Mouse (Mus musculus) spleen, postnatal 14 days (tissue): ENCODE data around the gene Dock1.

Source experiments
- DNase-seq, 2 experiments: peaks; one replicate each; pipeline ENCODE4 v3.0.0; 2021 to 2022; ENCODE audit warnings: low spot score in 2 of 2

The Dock1 gene

DNA sequence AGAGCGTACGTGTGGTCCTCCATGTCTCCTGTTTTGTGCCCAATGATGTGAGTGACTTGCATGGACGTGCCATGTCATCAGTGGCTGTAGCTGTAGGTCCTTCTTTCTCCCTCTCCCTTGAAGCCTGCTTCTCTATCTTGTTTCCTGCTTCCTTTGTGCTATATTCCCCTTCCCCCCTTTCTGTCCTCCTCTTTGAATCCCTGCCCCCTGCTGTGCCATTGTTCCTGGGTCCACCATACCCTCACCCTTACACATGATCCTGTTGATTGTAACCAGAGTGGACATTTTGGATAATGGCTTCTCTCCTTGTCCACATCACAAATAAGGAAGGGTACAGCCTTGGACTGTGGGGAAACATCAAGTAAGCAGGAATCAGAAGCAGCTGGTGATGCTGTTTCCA lies 81.0 kb downstream of the Dock1 start:
- DNase-seq: no peak

DNA sequence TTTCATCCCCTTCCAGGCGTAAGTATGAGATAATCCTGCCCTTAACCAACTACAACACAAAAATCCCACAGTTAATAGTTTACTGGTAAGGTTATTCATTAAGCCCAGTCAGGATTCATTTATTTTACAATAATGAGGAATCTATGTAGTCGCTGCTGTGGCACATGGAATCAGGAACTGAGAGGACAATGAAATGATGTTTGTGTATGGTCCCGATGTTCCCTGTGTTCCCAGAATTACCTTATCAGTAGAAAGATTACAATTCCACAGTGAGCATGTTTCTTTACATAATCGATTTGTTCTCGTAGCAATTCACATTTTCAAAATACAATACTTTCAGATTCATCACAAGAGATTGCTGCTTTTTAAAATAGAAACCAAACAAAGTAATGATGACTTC lies 83.0 kb downstream of the Dock1 start:
- DNase-seq: no peak

DNA sequence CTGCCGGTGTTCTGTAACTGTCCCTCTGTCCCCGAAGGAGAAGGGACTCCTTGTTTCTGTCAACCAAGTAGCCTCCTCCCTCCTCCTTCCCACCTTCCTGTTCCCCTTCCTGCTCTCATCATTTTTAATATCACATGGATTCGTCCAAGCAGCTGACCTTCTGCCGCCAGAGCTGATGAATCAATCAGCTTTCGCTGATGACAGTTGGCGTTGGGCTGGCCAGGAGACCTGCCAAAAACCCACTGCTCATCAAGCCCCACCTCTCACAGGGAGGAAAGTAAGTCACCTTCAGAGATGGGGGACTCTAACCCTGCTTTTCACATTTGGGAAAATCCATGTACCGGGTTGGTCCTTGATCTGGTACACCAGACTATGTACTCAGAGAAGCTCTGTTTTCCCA lies 87.2 kb downstream of the Dock1 start:
- DNase-seq: no peak

DNA sequence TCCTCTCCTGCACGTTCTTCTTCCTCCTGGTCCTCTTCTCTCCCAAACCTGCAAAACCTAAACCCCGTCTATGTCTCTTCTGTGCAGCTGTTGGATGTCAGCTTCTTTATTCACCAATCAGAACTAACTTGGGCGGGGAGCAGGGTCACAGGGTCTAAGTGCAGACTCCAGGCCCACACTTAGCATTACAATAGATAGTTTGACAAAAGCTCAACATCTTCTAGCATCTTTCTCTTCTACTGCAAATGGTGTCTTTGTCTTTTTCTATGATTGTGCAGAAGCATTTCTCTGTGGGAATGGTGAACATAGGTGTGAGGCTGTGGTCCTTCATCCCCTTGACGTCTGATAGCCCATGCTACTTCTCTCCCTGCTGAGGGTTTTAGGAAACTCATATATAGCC lies 91.3 kb downstream of the Dock1 start:
- DNase-seq: no peak

DNA sequence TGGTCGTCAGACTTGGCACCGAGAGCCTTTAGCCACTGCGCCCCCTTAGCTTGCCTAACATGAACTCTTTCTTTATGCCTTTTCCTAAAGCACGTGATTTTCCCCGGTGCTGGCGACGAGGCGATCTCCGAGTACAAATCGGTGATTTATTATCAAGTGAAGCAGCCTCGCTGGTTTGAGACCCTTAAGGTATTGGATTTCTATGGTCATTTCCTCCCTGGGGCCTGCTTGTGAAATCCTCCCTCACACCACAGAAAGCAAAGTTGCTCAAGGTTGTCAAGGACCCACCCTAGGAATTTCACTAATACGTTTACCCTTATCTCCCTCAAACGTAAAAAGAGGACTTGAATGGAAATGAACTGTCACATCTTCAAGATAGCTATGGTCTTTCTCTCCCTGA lies 94.7 kb downstream of the Dock1 start:
- no peak for DNase-seq

DNA sequence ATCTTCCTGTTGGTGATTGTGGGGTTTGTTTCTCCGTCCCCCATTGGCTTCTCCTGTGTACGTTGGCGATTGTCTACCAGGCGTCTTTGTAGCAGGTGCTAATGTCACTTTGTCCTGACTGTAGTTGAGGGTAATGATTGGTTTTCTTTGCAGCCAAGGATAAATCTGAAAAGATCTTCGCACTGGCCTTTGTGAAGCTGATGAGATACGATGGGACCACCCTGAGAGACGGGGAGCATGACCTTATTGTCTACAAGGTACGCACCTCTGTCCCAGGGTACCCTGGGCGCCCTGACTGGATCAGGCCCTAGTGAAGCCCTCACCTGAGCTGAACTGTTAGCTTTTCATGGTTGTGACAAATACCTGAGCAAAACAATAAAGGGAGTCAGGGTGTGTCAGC lies 100.9 kb downstream of the Dock1 start:
- no peak for DNase-seq

DNA sequence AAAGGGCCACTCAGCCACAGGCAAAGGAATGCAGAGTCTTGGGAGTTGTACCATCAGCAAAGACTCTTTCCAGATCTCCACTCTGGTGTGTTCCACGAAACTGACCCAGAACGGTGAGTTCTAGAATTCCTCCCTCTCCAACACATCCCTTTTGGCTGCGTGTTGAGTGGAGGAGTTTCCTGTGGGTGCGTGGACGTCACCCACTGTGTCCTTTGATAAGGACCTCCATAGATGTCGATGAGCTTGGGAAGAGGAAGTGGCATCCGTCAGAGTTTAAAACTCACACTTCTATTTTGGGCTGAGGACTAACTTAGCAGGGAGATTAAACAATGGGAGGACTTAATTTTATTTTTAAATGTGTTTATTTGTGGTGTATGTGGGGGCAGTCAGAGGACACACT lies 101.9 kb downstream of the Dock1 start:
- DNase-seq: no peak

DNA sequence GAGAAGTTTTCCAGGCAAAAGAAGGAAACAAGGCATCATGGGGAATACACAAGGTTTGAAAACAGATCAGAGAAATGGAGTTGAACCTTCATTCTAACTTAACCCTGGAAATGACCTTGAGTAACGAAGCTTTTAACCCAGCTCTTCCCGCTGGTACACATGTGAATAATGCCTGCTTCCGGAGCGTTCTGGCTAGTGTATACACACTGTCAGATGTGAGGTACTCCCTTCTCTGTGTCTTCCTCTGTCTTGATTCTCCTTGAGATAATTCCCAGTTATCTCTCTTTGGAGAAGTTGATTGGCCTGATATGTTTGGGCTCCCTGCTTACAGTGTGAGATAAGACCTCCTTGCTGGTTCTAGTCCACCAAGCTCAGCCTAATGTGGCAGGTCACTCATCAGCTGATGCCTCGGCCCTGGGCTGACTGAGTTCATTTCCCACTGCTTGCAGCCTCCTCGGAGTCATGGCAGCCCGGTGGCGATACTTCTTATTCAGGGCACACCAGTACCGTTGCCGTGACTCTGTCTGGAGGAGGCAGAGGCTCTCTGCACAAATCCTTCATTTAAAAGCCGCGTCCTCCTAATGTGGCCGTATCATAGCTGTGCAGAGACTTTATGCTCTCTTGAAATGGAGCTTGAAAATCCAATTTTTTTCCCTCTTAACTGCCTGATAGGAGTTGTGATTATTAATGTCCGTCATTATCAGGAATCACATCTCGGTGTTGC lies 102.6 kb downstream of the Dock1 start:
- no peak for DNase-seq

DNA sequence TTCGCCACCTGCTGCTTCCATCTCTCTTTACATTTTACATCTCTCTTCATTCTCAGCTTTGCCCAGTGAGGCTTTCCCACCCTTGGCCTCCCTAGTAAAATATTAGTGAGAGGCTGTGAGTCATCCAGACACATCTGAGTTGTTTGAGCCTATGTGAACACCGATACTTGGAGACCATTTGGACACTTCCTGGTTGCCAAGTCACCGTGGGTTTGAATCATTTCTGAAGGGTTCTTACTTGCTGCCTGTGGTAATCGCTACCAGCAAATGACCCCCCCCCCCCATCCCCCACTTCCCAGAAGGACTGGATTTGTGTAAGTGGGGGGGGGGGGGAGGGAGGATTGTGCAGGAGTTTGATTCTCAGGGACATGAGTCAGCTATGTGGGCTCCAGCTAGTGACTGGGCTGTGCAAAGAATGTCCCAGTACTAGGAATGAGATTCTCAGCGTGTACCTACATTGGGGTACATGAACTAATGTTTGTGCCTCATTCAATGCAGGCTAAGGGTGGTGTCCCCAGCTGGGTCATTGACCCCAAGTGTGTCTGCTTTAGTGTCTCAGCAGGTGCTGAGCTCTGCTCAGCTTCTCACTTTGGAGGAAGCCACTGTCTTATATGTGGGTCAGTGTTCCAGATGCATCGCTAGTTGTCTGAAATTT lies 103.4 kb downstream of the Dock1 start:
- no peak for DNase-seq

DNA sequence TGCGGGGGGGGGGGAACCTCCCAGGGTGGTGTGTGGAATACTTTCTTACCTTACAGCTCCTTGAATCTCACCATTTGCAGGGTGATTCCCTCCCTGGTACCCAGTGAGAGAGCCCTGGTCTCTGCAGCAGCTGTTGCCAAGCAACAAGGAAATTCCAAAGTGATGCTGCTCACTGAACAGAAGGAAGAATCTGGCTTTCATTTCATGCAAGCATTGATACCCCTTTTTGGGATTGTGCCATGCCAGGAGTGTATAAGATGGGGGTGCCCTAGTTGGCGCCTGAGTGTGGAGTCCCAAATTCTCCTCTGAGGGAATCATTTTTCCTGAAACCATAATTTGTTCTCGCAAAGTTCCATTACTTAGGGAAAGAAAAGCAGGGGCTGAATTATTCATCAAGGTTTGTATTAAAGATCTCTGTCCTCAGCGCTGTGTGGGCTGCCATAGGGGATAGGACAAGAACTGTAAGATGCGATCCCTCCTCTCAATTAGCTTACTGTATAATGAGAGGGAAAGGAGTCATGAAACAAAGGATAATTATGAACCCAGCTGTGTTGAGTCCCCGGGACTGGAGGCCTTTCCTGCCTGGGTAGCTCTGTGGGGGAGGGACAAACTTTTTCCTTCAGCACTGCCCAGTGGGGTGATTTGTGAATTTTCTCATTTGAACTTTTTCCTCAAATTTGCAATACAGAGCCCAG lies 104.2 kb downstream of the Dock1 start:
- no peak for DNase-seq

DNA sequence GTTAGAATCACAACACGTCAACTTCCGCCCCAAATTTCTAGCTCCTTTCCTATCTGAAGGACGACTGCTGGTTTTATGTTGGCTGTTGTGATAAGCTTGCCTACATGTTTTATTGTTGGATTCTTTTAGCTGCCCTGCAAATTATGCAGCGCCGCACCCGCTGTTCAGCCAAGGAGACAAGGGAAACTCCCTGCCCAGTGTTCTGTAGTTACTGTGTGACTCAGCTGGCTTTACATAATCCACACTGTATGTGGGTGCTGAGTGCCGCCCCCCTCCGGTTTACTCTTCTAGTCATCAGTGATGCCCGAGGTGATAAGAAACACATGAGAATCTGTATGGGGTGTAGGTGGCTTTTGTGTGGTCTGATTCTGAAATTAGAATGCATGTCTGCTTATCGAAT lies 105.2 kb downstream of the Dock1 start:
- DNase-seq: no peak

DNA sequence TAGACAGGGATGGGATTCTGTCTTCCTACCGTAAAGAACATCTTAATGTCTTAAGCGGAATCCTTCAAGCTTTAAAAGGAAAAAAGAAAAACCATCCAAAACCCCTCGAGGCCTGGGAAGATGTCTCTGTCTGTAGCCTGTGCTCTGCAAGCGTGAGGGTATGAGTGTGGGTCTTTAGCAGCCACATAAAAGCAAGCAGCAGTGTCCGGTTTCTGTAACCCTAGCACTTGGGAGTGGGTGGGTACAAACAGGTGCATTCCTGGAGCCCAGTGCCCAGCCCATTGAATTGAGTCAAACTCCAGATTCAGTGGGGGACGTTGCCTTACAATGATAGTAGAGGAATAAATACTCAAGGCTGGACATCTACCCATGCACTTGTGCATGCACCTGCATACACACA lies 105.9 kb downstream of the Dock1 start:
- DNase-seq: no peak

DNA sequence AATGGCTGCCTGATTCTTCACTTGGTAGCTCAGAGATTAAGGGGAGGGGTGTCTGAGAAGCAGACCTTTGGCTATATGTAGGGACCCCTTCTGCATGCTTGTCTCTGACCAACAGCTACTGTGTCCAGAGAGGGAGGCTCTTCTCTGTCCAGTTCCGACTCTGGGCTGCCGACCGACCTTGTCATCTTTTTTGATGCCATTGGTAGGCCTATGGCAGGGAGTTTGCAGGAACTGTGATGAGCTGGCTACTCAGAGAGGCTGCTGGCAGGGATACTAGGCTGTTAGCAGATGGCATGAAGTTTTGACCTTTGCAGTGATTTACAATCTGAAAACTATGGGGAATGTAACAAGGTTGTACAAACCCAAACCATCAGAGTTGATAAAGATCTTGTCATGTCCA lies 109.3 kb downstream of the Dock1 start:
- no peak for DNase-seq

DNA sequence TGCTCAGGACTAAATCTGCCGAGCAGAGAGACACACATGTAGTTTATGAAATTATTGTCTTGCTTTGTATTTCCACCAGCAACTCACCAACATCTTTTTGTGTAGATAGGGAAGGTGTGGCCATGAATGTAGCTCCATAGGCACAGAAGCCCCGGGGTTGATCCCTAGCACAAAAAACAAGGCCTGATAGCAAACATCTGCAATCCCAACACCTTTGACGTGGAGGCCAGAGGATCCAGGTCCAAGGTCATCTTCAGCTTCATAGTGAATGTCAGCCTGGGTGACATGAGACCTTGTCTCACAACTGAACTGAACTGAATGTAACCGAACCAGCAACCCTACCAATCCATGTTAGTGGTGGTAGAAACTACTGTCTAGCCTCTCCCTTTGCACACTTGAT lies 116.7 kb downstream of the Dock1 start:
- no peak for DNase-seq

DNA sequence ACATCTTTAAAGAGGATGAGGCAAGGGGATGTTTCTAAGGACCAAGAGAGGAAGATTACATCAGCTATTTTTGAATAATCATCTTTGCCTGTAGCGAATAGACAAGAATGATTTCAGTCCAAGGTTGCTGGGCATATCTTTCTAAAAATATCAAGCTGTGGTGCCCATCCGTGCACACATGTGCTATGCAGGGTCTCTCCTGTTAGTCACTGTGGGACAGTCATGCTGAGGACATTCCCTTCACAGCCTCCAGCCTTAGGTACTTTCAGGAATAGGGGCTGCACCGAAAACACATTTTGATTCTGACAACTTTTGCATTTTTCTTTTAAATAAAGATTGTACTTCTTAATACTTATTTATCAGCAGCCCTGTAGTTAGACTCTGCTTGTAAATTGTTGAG lies 124.4 kb downstream of the Dock1 start:
- no peak for DNase-seq

DNA sequence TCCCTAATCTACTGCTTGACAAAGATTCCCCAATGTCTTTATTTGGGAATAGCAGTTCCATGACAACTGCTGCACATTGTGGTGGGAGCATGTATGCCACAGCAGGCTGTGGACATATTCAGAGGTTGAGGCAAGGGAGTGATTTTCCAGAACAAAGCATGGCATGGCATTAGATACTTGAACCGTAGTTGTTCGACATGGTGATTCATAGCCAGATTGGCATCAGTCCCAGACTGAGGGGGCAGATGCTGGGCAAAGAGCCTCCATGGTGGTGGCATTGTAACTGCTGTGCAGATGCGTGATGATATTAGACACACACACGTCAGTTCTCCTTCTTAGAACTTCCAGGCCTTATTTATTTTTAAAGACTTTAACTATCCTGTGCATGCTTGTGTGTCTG lies 129.6 kb downstream of the Dock1 start:
- no peak for DNase-seq

DNA sequence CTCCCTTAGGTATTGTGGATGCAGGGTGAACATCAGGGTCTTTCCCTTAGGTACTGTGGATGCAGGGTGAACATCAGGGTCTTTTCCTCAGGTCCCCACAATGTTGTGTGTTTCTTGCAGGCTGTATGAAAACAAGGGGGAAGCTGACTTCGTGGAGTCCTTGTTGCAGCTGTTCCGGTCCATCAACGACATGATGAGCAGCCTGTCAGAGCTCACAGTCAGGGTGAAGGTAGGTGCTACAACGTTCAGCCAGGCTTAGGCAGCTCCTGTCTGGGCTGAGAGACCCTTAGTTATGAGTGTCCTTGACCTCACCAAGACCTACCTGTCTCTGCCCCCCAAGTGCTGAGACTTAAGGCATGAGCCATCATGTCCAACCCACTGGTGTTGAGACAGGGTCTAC lies 134.0 kb downstream of the Dock1 start:
- DNase-seq: no peak

DNA sequence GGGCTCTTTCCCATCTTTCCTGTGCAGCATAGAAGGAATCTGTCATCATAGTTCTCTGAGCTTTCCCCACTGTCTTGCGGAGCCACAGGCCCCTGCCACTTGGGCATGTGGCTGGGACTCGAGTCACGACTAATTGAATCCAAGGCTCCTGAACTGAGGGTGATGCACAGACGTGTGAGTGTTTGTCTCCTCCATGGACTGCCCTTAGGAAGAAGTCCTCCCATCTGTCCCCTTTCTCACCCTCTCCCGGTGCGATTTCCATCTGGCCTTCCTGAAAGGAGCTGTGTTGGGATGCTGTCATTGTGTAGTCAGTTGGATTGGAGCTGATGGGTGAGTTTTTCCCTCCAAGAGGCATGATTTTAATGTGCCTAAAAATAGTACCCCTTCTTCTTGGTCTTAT lies 136.3 kb downstream of the Dock1 start:
- DNase-seq: no peak

DNA sequence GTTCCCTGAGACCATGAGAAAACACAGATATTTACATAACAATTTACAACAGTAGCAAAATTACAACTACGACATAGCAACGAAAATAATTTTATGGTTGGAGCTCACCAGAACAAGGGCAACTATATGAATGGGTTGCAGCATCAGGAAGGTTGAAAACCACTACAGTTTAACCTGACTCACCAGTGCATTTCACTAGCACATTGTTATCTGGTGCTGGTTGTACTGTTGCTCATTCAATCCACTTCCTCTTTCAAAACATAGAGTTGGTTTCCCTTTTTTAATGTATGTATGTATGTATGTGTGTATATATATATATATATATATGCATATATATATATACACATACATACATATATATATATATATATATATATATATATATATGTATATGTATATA lies 138.0 kb downstream of the Dock1 start:
- DNase-seq: no peak

DNA sequence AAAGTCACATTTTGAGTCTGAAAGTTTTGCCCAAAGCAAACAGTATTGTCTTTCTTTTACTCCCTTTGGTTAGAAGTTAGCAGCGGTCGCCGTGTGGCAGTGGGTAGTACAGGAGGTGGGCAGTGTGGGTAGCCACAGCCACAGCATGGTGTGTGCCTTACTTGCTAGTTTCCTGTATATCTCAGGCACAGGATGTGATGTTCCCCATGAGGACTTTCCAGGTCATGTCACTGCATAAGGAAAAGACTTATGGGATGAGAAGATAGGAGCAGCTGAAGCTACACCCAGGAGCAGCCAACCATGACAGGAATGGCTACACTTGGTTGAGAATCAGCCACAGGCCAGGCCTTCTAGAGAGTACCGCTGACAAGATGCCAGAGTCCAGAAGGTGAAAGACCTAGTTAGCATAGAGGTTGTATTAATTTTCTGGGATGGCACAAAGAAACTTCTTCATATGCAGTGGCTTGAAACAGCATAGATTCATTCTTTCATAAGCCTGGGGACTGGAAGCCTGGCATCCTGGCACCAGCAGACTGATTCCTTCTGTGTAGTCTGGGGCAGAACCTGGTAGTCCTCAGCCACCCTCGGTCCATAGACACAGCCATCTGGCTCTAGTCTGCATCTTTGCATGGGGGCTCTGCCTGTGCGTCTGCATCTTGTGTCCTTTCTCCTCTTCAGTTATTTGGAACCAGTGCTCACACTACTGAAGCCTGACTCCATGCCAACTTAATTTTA lies 139.0 kb downstream of the Dock1 start:
- DNase-seq: no peak

DNA sequence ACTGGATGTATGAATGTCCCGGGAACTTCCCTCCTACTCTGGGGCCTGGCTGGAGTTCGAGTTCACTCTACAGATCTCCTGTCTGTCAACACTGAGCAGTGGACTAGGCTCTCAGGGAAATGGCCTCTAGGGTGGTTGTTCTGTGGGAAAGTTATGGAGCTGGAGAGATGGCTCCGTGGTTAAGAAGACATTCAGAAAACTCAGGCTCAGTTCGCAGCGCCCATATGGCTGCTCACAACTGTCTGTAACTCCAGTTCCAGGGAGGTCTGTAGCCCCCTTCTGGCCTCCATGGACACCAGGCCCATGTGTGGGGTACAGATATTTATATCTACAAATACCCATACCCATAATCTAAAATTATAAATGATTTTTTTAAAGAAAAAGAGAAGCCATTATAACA lies 148.0 kb downstream of the Dock1 start:
- DNase-seq: no peak

DNA sequence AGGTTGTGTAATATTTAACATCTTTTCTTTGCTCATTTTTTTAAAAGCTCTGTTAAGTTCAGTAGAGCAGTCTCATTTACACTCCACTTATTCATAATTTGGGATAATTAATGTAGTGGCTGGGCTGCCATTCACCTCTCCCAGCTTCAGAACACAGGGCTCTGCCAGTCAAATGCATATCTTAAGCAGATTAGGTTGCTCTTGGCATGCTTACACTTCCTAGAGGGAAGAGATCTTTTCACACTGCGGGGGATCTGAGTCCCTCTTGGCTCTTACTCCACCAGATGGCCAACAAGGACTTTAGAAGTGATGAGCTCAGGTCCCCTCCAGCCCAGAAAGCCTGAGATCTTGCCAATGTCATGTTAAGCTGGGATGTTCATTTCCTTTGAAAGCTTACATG lies 150.8 kb downstream of the Dock1 start:
- DNase-seq: no peak

DNA sequence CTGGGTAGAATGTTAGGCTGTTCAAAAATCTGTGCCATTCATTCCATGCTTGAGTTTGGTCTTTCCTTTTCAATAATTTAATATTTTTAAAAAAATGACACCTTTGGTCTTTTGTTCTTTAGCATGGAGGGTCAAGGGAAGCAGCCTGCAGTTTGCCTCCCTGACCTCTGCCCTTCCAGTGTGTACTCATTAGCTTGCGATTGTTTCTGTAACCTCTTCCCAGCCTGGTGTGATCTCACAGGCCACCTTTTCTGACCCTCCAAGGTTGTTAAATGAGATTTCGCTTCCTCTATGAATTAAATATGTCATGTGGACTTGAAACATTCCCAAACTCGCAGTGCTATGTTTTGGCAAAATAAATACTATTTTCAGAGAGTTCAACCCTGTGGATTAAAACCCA lies 151.6 kb downstream of the Dock1 start:
- DNase-seq: no peak
